Mouse (Mus musculus) urinary bladder, postnatal 36 days (tissue): ENCODE results near the gene Olfr998.
"Not testable (repeated sequence)": the region's sequence is repeated elsewhere in the genome, so short reads cannot be mapped to it uniquely, and the experiment has no call there.

Experiments
- DNase-seq, 2 experiments: peaks; one replicate each; pipeline ENCODE4 v3.0.0; 2022; ENCODE audit warnings: low spot score in 2 of 2, mixed read lengths in 1 of 2

Olfr998 gene

GRCm38 (mm10) chr2:85588648-85589047, at the start of gene Olfr998:
TSS of gene Olfr998 (plus strand) at chr2:85588948.
- not testable (repeated sequence) for DNase-seq

DNA sequence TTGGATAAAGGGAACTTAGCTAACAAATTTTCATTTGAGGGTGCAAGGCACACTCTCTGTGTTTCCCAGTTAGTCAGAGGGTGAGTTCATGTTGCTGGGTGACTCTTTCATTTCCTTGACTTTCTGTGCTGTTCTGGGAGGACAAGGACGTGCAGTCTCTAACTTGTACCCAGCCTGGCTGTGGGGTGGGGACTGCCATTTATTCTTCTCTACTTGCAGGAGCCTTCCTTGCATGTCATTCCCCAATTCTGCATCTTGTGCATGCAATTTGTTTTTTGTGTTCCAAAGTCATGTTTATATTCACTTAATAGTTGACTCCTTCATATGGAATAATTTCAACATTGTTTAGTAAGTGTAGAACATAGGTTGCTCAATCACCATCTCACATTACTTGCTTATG, 33.9 kb upstream of the Olfr998 start:
- DNase-seq = no peak

DNA sequence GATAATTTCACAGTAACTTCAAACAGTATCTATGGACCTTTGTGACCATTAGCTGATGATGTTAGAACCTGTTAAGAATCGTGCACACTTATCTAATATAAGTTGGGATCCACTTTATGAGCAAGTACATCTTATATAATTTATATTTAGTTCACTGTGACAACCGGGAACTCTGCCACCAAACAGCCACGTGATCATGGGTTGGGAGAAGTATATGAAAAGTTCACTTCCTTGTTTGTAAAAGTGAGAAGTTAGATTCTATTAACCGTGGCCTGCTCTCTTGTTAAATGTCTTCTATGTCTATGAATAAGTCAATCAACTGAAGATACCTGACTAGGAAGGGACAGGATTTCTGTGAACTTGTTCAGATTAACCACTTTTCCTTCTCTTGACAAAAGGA, 28.5 kb upstream of the Olfr998 start:
- no peak for DNase-seq

GRCm38 (mm10) chr2:85561187-85561586, 27.6 kb upstream of the Olfr998 start:
- DNase-seq = peak in 1 of 2 experiments; percentile 9

- no peak for DNase-seq
These were observed 9.8 kb upstream of the Olfr998 start, which contains the start of gene Olfr996 for GRCm38 (mm10) chr2:85578915-85579314. TSS of gene Olfr996 (plus strand) at chr2:85579215.

GRCm38 (mm10) chr2:85611803-85612202, 23.1 kb downstream of the Olfr998 start, which contains the start of gene Olfr1000:
TSS of gene Olfr1000 (minus strand) at chr2:85611903.
- no peak for DNase-seq
